Mouse (Mus musculus): ENCODE measurements around the gene Bmp6.

The Bmp6 gene

DNA sequence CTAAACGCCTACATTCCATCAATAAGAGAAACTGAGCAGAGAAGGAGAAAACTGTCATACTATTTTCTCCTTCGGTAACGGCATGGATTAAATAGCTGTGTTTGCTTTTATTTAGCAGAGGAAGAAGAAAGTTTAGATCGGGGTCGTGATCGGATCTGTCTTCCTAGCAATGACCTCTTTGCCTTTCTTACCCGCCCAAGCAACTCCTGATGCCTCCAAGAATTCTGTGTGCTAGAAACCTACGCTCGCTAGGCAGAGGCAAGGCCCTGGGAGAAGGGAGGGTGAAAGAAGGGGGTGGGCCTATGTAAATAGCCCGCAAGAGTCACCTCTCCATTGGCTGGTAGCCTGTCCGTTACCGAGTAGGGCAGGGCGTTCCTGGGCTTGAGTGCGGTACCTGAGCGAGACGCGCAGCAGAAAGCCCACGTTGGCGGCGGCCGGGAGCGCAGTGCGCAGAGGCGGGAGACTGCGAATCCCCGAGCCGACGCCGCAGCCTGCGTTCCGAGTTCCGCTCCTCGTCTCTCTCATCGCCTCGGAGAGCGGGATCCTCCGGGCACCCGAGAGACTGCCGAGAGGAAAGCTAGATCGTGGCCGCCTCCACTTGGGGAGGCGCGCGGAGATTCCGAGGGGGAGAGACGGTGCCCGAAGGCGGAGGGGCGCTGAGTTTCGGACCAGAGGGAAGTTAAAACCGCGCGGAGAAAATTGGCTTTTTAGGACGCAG, at the start of gene Bmp6:
TSS of gene Bmp6 (plus strand) at position 395 of the 718 bp plus-strand sequence.
- WGBS = 3% methylated on average over 54 of the region's 54 CpGs

DNA sequence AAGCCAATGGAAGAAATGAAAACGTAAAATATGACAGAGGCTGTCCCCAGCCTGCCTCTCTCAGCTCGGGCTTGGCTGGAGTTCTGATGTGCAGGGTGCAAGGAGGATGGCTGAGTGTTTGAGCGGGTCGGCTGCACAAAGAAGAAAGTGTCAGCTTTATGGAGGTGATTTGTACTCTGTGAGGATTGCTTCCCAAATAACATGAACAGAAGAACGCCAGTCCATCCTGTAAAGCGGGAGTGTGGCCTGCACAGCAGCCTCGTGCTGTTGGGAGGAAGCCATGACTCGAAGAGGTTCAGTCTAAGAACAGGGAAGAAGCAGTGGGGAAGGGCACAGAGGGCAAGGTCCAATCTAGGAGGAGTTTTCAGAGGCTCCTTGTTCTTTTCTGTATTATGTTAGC, 48.7 kb upstream of the Bmp6 start:
- 73% methylated on average over 8 of the region's 8 CpGs for WGBS

GRCm38 (mm10) chr13:38296601-38297000, 48.3 kb upstream of the Bmp6 start:
- WGBS = 57% methylated on average over 8 of the region's 8 CpGs

DNA sequence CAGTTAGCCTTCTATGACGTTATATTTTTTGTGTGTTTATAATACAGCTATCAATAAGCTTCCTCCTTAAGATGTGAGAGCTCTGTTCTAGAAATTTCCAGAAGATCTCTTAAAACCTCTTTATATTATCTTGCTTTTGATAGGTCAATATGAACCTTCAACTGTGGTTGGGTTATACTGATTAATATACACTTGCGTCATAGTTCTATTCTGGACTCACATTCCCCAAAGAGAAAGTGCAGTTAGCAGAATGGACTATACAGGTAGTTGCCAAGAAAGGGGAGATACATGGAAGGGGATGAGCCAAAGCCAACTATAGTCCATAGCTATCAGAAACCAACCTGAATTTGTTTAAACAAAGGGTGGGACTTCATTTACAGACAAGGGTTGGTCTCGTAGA, 33.8 kb upstream of the Bmp6 start:
- 92% methylated on average over 3 of the region's 3 CpGs for WGBS

DNA sequence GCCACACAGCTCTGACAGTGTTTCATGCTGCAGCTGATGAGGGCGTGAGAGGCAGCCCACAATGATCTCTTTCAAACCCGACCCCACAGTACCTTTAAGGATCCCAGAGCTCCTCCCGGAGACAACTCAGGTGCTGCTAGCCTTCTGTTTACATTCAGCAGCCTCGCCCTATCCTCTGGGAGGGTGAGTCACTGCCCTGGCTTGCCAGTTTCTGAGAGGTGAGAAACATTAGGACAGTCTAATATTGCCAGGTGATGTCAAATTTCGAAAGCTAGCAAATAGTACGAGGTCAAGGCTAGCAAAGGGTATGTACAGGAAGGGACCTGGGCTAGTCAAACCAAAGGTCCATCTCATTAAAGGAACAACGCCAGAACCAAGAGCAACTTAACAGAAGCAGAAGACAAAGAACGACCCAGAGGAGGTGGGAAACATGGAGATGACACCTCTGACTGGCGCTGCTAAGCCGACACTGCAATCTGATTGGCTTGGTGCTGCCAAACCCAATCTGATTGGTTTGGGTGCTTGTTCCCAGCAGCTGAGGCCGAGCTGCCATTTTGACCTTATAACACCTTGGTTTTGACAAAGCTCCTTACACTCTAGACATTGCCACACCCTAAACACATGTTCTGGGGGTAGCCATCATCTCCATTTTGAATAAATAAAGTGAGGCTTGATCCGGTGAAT, 32.4 kb upstream of the Bmp6 start:
- 84% methylated on average over 12 of the region's 12 CpGs for WGBS

GRCm38 (mm10) chr13:38314590-38314989, 30.3 kb upstream of the Bmp6 start:
- WGBS = 75% methylated on average over 7 of the region's 7 CpGs

- 96% methylated on average over 1 of the region's 1 CpGs for WGBS
These were observed 26.5 kb upstream of the Bmp6 start for GRCm38 (mm10) chr13:38318418-38318817.

- WGBS = 69% methylated on average over 10 of the region's 10 CpGs
These were observed 24.6 kb upstream of the Bmp6 start for GRCm38 (mm10) chr13:38320354-38320753.

GRCm38 (mm10) chr13:38324452-38324851, 20.5 kb upstream of the Bmp6 start:
- 63% methylated on average over 10 of the region's 10 CpGs for WGBS

DNA sequence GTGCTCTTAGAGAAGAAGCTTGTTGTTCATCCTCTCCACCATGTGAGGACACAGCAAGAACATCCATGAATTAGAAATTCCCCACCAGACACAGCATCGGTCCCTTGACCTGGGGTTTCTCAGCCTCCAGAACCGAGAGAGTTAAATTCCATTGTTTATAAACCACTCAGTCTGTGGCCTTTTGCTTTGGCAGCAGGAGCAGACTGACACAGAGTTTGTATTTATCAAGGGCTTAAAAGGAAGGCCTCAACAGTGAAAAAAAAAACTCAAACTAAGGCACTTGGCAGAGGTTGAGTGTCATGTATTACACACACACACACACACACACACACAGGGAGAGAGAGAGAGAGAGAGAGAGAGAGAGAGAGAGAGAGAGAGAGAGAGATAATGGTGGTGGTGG, 17.5 kb upstream of the Bmp6 start:
- 55% methylated on average over 2 of the region's 2 CpGs for WGBS

- WGBS = 75% methylated on average over 5 of the region's 5 CpGs
These were observed 11.4 kb upstream of the Bmp6 start for GRCm38 (mm10) chr13:38333496-38333895.

- WGBS = 41% methylated on average over 7 of the region's 7 CpGs
These were observed 2.3 kb upstream of the Bmp6 start for GRCm38 (mm10) chr13:38342598-38342997.

DNA sequence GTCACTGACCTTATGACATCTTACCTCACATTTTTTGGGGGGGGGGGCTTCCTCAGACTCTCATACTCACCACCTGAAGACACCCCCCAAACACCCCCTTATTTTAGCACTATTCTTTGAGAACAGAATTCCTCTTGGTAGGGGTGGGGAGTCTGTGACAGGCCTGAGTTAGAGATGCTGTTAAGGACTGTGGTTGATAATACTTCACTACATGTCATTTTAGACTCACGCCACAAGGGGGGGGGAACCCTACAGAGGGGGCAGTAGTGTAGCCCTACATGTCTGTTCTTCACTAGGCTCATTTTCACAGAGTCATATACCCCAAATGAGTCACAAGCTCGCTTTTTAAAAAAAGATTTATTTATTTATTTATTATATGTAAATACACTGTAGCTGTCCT, 1.7 kb upstream of the Bmp6 start:
- 68% methylated on average over 2 of the region's 2 CpGs for WGBS

GRCm38 (mm10) chr13:38345431-38345820, 519 bp downstream of the Bmp6 start:
- WGBS = under 1% methylated on average over 31 of the region's 32 CpGs

GRCm38 (mm10) chr13:38346096-38346915, 1.4 kb downstream of the Bmp6 start:
- WGBS = 2% methylated on average over 63 of the region's 63 CpGs

- WGBS = 14% methylated on average over 19 of the region's 19 CpGs
These were observed 2.3 kb downstream of the Bmp6 start for GRCm38 (mm10) chr13:38347021-38347774.

GRCm38 (mm10) chr13:38347775-38348135, 2.8 kb downstream of the Bmp6 start:
- whole genome bisulfite sequencing = 61% methylated on average over 5 of the region's 5 CpGs

DNA sequence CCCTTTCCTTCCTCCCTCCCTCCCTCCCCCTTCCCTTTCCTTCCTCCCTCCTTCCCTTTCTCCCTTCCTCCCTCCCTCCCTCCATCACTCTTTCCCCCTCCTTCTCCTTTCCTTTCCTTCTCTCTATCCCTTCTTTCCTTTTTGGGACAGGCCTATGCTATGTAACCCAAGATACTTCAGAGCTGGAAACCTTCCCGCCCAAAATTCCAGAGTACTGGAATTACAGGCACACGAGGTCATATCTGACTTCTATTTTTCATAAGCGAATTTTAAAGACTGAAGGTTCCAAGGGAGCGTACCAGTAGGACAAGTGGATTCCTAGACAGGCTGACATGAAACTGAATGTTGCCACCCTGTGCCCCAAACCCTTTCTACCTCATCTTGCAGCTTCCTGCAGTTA, 4.1 kb downstream of the Bmp6 start:
- WGBS = 84% methylated on average over 4 of the region's 4 CpGs

GRCm38 (mm10) chr13:38349818-38350217, 4.9 kb downstream of the Bmp6 start:
- 71% methylated on average over 5 of the region's 5 CpGs for WGBS

DNA sequence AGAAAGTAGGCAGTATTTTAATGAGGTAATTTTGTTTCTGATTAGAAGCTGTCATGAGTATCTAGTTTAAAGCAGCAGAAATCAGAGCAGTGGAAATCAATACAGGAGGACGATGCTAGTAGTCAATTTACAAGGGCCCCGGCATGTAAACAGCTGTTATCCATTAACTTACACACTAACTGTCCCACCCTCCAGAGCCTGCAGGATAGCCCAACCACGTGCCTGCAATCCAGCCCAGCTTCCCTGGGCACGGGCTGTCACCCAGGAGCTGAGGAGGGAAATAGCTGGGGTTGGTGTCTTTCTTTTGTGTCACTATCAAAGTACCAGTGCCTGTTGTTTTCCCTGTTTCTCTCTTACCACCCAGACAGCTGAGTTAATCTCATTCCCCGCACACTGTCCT, 7.1 kb downstream of the Bmp6 start:
- 62% methylated on average over 5 of the region's 5 CpGs for WGBS

DNA sequence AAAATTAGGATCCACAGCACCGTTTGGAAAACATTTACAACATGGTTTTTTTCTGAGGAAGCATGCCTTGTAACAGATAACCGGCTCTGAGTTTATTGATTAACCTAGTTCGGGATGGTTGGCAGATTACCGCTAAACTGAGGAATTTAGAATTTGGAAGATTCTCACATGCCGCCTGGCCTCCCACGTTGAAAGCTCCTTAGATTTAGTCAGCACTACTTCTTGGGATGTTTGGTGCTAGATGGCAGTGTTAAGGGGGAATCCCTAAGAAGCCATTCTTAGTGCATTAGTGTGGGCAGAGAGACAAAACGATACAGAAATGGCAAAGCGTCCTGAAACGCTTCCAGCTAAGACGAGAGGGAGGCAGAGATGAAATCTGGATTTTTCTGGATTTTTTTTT, 8.1 kb downstream of the Bmp6 start:
- 30% methylated on average over 10 of the region's 10 CpGs for WGBS

Data from cerebral cortex, adult 2 months (tissue).